Mouse (Mus musculus): ENCODE measurements at regions not wholly inside any gene's neighbourhood (a gene's known extent, or its start where the extent isn't known, plus 50 kb on each side); places are given as distances from the start of the nearest gene placed in this dataset.

DNA sequence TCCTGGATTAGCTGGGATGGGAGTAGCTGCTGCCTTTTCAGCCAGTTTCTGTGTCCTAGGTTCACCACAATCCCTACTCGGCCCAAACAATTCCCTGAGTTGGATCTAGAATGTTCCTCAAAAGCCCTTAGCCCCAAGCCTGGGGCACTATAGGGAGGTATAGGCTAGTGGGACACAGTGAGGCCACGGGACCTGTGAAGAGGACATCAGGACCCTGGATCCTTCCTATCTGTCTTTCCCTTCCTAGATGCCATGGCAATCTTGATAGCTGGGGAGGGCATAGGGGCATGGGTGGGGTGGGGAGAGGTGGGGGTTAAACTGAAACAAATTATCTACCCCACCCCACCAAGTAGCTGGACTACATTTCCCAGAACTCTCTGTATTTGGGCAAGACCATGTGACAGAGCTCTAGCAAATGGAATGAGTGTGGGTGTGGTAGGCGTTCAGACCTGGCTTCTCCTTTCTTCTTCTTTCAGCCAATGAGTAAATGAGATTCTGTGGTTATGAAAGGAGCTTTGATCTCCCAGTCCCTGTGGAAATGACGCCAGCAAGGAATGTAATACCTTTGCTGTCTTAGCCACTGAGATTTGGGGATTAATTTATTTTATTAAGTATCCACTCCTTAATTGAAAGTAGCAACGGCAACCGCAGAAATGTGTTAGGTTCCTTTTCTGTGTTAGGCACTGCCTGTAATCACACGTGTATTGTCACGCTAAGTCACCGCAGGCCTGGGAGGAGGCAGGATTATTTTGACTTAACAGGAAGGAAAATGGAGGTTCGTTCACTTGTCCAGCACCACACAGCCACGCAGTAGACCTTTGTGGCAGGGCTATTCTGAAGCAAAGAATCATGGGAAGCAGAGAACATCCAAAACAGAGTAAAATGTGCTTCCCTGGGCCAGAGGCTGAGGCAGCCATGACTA is 246.6 kb downstream of the Cbln1 start:
- H3K27ac ChIP-seq, result peak overlapping the region; percentile 56
- peaks cover 34% of the 10 kb centered on the region for H3K27me3 ChIP-seq (ENCODE audit: insufficient read depth, poor library complexity, severe bottlenecking)
- no peak overlapping the region for H3K4me3 ChIP-seq
- no peak for DNase-seq (ENCODE audit: low spot score)
- peaks cover 10% of the 10 kb centered on the region for H3K4me1 ChIP-seq (replicated peaks)
- no peaks in the 10 kb centered on the region for H3K9me3 ChIP-seq
- 80% methylated on average over 11 of the region's 11 CpGs for WGBS
- H3K36me3 ChIP-seq, result no peaks in the 10 kb centered on the region

DNA sequence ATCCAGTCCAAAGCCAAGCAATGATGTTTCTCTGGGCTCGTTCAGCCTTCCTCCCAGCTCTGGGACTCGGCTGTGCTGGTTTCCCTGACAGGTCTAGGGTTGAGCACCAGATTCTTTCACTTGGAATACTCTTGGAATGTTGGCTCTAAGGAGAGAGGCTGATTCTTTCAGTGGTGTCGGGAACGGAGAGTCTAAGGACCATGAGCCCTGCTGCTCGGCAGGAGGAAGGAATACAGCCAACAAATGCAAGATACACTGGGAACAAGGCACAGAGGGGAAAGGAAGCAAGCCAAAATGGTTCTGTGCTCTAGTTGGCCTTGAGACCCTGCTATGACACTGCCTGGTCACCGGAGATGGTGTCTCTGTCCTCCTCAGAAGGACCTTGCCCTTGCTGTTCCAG is 251.8 kb downstream of the Cbln1 start:
- Histone ChIP-seq H3K4me3 (no peak overlapping the region), H3K36me3 (no peaks in the 10 kb centered on the region), H3K9me3 (no peaks in the 10 kb centered on the region), H3K4me1 (replicated peaks) (peaks cover 18% of the 10 kb centered on the region), H3K27me3 (ENCODE audit: insufficient read depth, poor library complexity, severe bottlenecking) (peaks cover 41% of the 10 kb centered on the region), H3K27ac (no peak overlapping the region)
- WGBS, result 86% methylated on average over 6 of the region's 6 CpGs
- no peak for DNase-seq (ENCODE audit: low spot score)

DNA sequence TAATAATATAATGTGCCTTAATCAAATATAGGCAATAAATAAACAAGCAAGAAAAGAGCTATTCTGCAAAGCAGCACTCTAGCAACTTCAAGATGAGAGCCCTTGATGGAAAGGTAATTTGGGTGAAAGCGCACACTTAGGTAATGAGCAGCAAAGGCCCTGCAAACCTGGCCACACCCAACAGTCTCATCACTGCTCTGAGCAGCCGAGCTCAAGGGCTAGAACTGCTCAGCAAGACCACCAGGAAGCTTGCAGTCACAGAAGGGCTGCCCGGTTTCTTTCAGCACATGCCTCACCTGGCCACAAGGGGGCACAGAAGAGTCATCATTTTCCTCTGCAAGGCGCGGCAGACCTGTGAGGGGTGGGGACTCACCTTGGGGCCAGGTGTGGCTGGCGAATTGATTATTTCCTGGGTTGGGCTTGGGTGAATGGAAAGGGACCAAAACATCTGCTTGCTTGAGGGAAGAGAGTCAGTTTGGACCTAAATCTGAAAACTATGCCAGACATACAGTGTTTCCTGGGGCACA is 253.4 kb downstream of the Cbln1 start:
- Histone ChIP-seq H3K27ac (no peak overlapping the region), H3K9me3 (no peaks in the 10 kb centered on the region), H3K4me1 (replicated peaks) (peaks cover 18% of the 10 kb centered on the region), H3K4me3 (no peak overlapping the region), H3K36me3 (no peaks in the 10 kb centered on the region), H3K27me3 (ENCODE audit: insufficient read depth, poor library complexity, severe bottlenecking) (peaks cover 50% of the 10 kb centered on the region)
- WGBS, result 16% methylated on average over 6 of the region's 6 CpGs
- DNase-seq (ENCODE audit: low spot score), result peak; percentile 47

- no peak for DNase-seq (ENCODE audit: low spot score)
- H3K4me3 ChIP-seq, result no peak overlapping the region
- peaks cover 20% of the 10 kb centered on the region for H3K4me1 ChIP-seq (replicated peaks)
- 84% methylated on average over 10 of the region's 10 CpGs for WGBS
- H3K9me3 ChIP-seq, result no peaks in the 10 kb centered on the region
- peaks cover 40% of the 10 kb centered on the region for H3K27me3 ChIP-seq (ENCODE audit: insufficient read depth, poor library complexity, severe bottlenecking)
- no peak overlapping the region for H3K27ac ChIP-seq
- H3K36me3 ChIP-seq, result no peaks in the 10 kb centered on the region
These were observed 257.4 kb downstream of the Cbln1 start for GRCm38 (mm10) chr8:87214962-87215361.

- 75% methylated on average over 4 of the region's 4 CpGs for WGBS
These were observed 261.9 kb downstream of the Cbln1 start for GRCm38 (mm10) chr8:87210546-87210945.

DNA sequence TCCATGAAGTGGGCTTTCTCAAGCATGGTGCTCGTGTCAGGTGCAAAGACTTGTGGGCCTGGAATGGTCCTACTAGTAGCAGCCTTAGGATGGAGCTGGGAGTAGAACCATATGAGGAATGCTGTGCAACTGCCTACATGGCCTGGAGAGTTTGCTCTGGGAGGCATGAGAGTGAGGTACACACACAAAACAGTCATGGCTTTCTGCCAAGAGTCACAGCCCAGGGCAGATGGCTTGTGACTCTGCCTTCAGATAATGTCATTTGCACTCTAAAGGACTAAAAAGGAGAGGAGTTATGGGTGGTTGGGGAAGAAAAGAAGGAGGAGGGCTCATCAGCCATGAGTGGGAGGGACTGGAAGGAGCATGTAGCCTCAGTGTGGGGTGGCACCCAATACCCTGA is 263.1 kb downstream of the Cbln1 start:
- WGBS, result 83% methylated on average over 1 of the region's 1 CpGs
- Histone ChIP-seq H3K4me3 (no peak overlapping the region), H3K4me1 (replicated peaks) (0 out of 2 replicates have a peak, but pooled peaks cover 3% of the 10 kb centered on the region), H3K27me3 (ENCODE audit: insufficient read depth, poor library complexity, severe bottlenecking) (no peaks in the 10 kb centered on the region), H3K9me3 (no peaks in the 10 kb centered on the region), H3K27ac (no peak overlapping the region), H3K36me3 (no peaks in the 10 kb centered on the region)
- no peak for DNase-seq (ENCODE audit: low spot score)

More at GRCm38 (mm10) chr8:87210546-87210945, 261.9 kb downstream of the Cbln1 start:
- no peaks in the 10 kb centered on the region for H3K36me3 ChIP-seq
- H3K27ac ChIP-seq, result no peak overlapping the region
- H3K4me1 ChIP-seq (replicated peaks), result 0 out of 2 replicates have a peak, but pooled peaks cover 3% of the 10 kb centered on the region
- H3K27me3 ChIP-seq (ENCODE audit: insufficient read depth, poor library complexity, severe bottlenecking), result peaks cover 9% of the 10 kb centered on the region; the same call in 1 of the 2 replicates
- H3K4me3 ChIP-seq, result no peak overlapping the region
- DNase-seq (ENCODE audit: low spot score), result no peak
- no peaks in the 10 kb centered on the region for H3K9me3 ChIP-seq

- 0 out of 2 replicates have a peak, but pooled peaks cover 3% of the 10 kb centered on the region for H3K27me3 ChIP-seq (ENCODE audit: insufficient read depth, poor library complexity, severe bottlenecking)
- DNase-seq (ENCODE audit: low spot score), result no peak
- H3K4me1 ChIP-seq (replicated peaks), result 0 out of 2 replicates have a peak, but pooled peaks cover 3% of the 10 kb centered on the region
- no peaks in the 10 kb centered on the region for H3K9me3 ChIP-seq
- H3K27ac ChIP-seq, result no peak overlapping the region
- H3K4me3 ChIP-seq, result no peak overlapping the region
- no peaks in the 10 kb centered on the region for H3K36me3 ChIP-seq
These were observed 264.4 kb downstream of the Cbln1 start for GRCm38 (mm10) chr8:87208036-87208435.

DNA sequence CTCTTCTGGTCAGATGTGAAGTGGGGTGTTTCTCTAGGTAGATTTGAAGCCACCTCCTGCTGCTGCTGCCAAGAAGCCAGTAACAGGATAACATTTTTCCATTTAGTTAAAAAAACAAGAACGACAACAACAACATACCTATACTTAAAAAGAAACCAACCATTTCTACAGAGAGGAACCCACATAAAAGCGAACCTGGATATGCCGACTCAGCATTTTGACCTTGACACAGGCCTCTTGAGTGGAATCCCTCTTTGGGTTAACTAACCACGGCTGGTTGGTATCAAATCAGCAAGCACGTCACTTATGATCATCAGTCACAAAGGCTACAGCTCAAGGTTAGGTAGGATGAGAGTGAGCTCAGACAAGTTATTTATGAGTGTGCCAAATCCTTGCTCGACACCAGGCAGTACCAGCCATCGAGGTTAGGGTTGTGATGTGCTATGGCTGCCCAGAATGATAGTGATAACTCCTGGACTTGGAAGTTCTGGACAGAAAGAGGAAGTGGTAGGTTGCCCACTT is 269.7 kb downstream of the Cbln1 start:
- Histone ChIP-seq H3K4me3 (no peak overlapping the region), H3K4me1 (replicated peaks) (peaks cover 17% of the 10 kb centered on the region), H3K36me3 (no peaks in the 10 kb centered on the region), H3K9me3 (no peaks in the 10 kb centered on the region), H3K27ac (no peak overlapping the region), H3K27me3 (ENCODE audit: insufficient read depth, poor library complexity, severe bottlenecking) (peaks cover 20% of the 10 kb centered on the region; the same call in 1 of the 2 replicates)
- no peak for DNase-seq (ENCODE audit: low spot score)
- WGBS, result 90% methylated on average over 7 of the region's 7 CpGs

DNA sequence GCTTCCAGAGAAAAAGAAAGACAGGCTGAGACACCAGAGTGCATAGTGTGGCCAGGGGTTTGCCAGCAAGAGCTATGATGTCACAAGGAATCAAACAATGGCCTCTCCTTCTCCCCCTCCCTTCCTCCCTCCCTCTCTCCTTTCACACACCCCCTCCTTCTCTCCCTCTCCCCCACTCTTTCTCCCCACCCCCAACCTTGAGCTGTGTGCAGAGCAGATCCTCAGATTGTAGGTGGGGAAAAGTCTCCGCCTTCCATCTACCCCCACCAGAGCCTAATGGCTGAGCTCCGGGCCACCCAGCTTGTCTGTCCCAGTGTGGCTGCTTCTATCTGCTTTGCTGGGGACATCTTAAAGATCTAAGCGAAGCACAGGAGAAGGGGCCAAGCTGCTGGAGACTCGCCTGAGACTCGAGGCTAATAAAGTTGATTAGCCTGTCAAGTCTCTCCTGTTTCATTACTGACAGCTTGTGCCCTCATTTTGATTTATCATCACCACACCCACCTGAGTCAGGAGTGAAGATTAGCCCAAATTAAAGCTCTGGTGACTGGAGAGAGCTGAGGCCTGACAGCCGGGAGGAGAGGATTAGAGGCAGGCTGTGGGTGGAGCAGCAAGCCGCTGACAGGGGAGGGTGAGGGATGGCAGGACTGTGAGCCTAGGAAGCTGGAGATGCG is 272.8 kb downstream of the Cbln1 start:
- H3K4me3 ChIP-seq, result peak overlapping the region; percentile 28
- 2% methylated on average over 8 of the region's 8 CpGs for WGBS
- peak; percentile 54 for DNase-seq (ENCODE audit: low spot score)
- peaks cover 31% of the 10 kb centered on the region; the same call in 1 of the 2 replicates for H3K27me3 ChIP-seq (ENCODE audit: insufficient read depth, poor library complexity, severe bottlenecking)
- peak overlapping the region; percentile 76 for H3K27ac ChIP-seq
- peaks cover 23% of the 10 kb centered on the region for H3K4me1 ChIP-seq (replicated peaks)
- no peaks in the 10 kb centered on the region for H3K36me3 ChIP-seq
- H3K9me3 ChIP-seq, result no peaks in the 10 kb centered on the region

DNA sequence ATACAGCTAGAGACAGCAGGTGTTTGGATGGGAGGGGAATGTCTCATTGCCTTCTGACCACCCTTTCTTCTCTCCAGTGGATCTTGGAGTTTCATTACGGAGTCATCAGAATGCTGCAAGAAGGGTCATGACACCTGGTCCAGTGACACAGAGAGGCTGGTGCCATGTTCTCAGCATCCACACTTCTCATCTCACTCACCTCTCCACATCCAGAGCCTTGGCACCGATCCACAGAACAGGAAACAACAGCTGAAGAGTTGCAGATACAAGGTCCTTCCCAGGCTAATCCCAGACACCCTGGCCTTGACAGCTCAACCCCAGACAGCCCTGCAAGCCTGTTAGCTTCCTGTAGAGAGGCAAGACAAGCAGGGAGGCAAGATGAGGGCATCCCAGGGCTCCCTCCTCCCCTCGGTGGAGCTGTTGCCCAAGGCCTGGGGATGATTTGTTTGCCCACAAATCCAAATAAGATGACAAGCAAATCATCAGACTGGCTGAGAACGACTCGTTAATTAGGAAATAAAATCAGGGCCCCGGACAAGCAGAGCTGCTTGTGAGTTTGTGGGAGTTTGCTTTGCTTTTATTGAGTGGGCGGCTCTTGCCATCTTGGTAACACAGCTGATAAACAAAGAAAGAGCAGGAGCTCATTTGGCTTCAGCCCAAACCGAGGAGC is 274.4 kb downstream of the Cbln1 start:
- peaks cover 28% of the 10 kb centered on the region; the same call in 1 of the 2 replicates for H3K27me3 ChIP-seq (ENCODE audit: insufficient read depth, poor library complexity, severe bottlenecking)
- no peaks in the 10 kb centered on the region for H3K9me3 ChIP-seq
- no peak overlapping the region for H3K27ac ChIP-seq
- WGBS, result 72% methylated on average over 8 of the region's 8 CpGs
- no peak overlapping the region for H3K4me3 ChIP-seq
- H3K4me1 ChIP-seq (replicated peaks), result peaks cover 23% of the 10 kb centered on the region
- no peak for DNase-seq (ENCODE audit: low spot score)
- no peaks in the 10 kb centered on the region for H3K36me3 ChIP-seq

- Histone ChIP-seq H3K4me1 (replicated peaks) (peaks cover 23% of the 10 kb centered on the region), H3K9me3 (no peaks in the 10 kb centered on the region), H3K4me3 (no peak overlapping the region), H3K27ac (no peak overlapping the region), H3K36me3 (no peaks in the 10 kb centered on the region), H3K27me3 (ENCODE audit: insufficient read depth, poor library complexity, severe bottlenecking) (peaks cover 26% of the 10 kb centered on the region; the same call in 1 of the 2 replicates)
- 65% methylated on average over 5 of the region's 5 CpGs for WGBS
- no peak for DNase-seq (ENCODE audit: low spot score)
These were observed 275.4 kb downstream of the Cbln1 start for GRCm38 (mm10) chr8:87197000-87197399.

- Histone ChIP-seq H3K36me3 (no peaks in the 10 kb centered on the region), H3K9me3 (no peaks in the 10 kb centered on the region), H3K27me3 (ENCODE audit: insufficient read depth, poor library complexity, severe bottlenecking) (peaks cover 22% of the 10 kb centered on the region; the same call in 1 of the 2 replicates), H3K4me3 (no peak overlapping the region), H3K4me1 (replicated peaks) (peaks cover 23% of the 10 kb centered on the region), H3K27ac (no peak overlapping the region)
- DNase-seq (ENCODE audit: low spot score), result no peak
- 87% methylated on average over 5 of the region's 5 CpGs for WGBS
These were observed 276.4 kb downstream of the Cbln1 start for GRCm38 (mm10) chr8:87196050-87196449.
